Mouse (Mus musculus): ENCODE measurements at regions not wholly inside any gene's neighbourhood (a gene's known extent, or its start where the extent isn't known, plus 50 kb on each side); places are given as distances from the start of the nearest gene placed in this dataset.

DNA sequence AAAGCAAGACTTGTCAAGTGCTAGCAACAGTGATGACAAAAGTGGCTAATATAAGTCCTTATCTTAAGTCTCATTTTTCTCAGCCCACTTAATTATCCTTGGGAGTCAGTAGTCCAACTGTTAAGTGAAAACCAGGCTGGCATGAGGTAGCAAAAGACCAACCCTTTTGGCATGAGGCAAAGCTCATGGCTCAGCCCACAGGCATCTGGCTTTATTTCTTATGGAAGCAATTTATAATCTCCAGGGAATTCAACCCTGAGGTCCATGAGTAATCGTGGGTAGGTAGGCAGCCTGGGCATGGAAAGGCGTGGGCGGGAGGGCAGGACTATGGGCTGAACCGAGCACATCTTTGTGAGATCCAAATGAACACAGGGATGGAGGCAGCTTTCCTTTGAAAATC is 950.4 kb downstream of the Ttll7 start:
- H3K27me3 ChIP-seq (ENCODE audit: control insufficient read depth, insufficient read depth, low read length), result no peaks in the 10 kb centered on the region
- no peaks in the 10 kb centered on the region for H3K4me1 ChIP-seq (ENCODE audit: control insufficient read depth, insufficient read depth, insufficient read length, low read length)
- TF ChIP-seq CTCF (IDR thresholded peaks at IDR 0.05; ENCODE audit: extremely low read depth, insufficient read length, insufficient replicate concordance, low read depth, low read length), result no peak
- TF ChIP-seq POLR2A (IDR thresholded peaks at IDR 0.05; ENCODE audit: low read depth, low read length), result no peak
- WGBS, result 82% methylated on average over 4 of the region's 4 CpGs
- no peak overlapping the region for H3K4me3 ChIP-seq (ENCODE audit: low read depth, low read length)
- no peaks in the 10 kb centered on the region for H3K36me3 ChIP-seq (ENCODE audit: control insufficient read depth, insufficient read depth, low read length)
- H3K27ac ChIP-seq (ENCODE audit: insufficient read depth, low read depth, low read length), result no peak overlapping the region

DNA sequence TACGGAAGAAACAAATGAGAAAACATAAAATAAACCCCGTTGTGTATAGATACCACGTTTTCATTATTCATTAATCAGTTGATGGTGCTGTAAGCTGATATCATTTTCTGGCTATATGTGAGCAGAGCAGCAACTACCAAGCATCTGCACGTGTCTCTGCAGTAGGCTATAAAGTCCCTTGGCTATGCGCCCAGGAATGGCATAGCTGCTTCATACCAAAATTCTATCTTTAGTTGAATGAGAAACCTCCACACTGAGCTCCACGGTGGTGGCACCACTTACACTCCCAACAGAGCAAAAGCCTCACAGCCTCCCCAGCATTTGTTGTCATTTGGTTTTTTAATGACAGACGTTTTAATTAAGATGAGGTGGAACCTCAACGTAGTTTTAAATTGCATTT is 944.4 kb downstream of the Ttll7 start:
- 65% methylated on average over 8 of the region's 8 CpGs for WGBS

DNA sequence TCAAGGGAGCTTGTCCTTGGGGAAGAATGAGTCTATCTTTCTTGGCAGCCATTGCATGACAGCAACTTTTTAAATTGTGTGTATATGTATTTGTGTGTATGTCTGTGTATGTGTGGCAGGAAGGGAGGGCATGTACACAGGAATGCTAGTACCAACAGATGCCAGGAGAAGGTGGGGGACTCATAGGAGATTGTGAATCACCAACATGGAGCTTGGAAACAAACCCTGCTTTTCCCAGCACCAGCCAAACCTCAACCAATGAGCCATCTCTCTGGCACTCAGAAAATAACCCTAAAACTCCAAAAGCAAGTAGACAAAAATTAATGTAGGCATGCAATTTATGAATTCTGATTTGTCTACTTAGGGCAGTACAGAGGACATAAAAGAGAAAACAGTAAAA is 942.9 kb downstream of the Ttll7 start:
- H3K4me3 ChIP-seq (ENCODE audit: low read depth, low read length), result no peak overlapping the region
- H3K36me3 ChIP-seq (ENCODE audit: control insufficient read depth, insufficient read depth, low read length), result no peaks in the 10 kb centered on the region
- no peak overlapping the region for H3K27ac ChIP-seq (ENCODE audit: insufficient read depth, low read depth, low read length)
- no peaks in the 10 kb centered on the region for H3K27me3 ChIP-seq (ENCODE audit: control insufficient read depth, insufficient read depth, low read length)
- no peaks in the 10 kb centered on the region for H3K4me1 ChIP-seq (ENCODE audit: control insufficient read depth, insufficient read depth, insufficient read length, low read length)
- no peak for TF ChIP-seq CTCF (IDR thresholded peaks at IDR 0.05; ENCODE audit: extremely low read depth, insufficient read length, insufficient replicate concordance, low read depth, low read length)

More for the DNA sequence above, 944.4 kb downstream of the Ttll7 start:
- H3K27me3 ChIP-seq (ENCODE audit: control insufficient read depth, insufficient read depth, low read length), result no peaks in the 10 kb centered on the region
- H3K27ac ChIP-seq (ENCODE audit: insufficient read depth, low read depth, low read length), result no peak overlapping the region
- H3K4me3 ChIP-seq (ENCODE audit: low read depth, low read length), result no peak overlapping the region
- no peaks in the 10 kb centered on the region for H3K36me3 ChIP-seq (ENCODE audit: control insufficient read depth, insufficient read depth, low read length)
- TF ChIP-seq POLR2A (IDR thresholded peaks at IDR 0.05; ENCODE audit: low read depth, low read length) (no peak), CTCF (IDR thresholded peaks at IDR 0.05; ENCODE audit: extremely low read depth, insufficient read length, insufficient replicate concordance, low read depth, low read length) (no peak)
- H3K4me1 ChIP-seq (ENCODE audit: control insufficient read depth, insufficient read depth, insufficient read length, low read length), result no peaks in the 10 kb centered on the region

DNA sequence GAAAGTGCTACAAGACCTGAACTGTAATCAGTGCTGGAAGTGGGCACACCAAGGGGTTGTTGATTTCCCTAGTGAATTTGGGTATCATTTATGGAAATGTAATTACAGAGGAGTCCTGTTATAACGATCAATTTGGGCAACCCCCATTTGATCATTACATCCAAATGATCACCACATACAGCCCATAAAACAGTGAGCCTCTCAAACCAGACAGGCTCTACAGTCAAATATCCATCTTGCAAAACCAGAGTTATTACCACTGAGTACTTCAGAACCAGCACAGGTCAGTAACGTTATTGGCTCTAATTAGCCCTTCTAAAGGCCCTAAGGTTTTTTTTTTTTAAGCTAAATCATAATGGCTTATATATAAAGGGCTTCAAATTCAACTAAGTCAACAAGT is 934.4 kb downstream of the Ttll7 start:
- H3K36me3 ChIP-seq (ENCODE audit: control insufficient read depth, insufficient read depth, low read length), result no peaks in the 10 kb centered on the region
- H3K4me3 ChIP-seq (ENCODE audit: low read depth, low read length), result no peak overlapping the region
- TF ChIP-seq POLR2A (IDR thresholded peaks at IDR 0.05; ENCODE audit: low read depth, low read length) (no peak), CTCF (IDR thresholded peaks at IDR 0.05; ENCODE audit: extremely low read depth, insufficient read length, insufficient replicate concordance, low read depth, low read length) (no peak)
- H3K4me1 ChIP-seq (ENCODE audit: control insufficient read depth, insufficient read depth, insufficient read length, low read length), result no peaks in the 10 kb centered on the region
- H3K27me3 ChIP-seq (ENCODE audit: control insufficient read depth, insufficient read depth, low read length), result no peaks in the 10 kb centered on the region
- H3K27ac ChIP-seq (ENCODE audit: insufficient read depth, low read depth, low read length), result no peak overlapping the region
- WGBS, result 54% methylated on average over 2 of the region's 2 CpGs

DNA sequence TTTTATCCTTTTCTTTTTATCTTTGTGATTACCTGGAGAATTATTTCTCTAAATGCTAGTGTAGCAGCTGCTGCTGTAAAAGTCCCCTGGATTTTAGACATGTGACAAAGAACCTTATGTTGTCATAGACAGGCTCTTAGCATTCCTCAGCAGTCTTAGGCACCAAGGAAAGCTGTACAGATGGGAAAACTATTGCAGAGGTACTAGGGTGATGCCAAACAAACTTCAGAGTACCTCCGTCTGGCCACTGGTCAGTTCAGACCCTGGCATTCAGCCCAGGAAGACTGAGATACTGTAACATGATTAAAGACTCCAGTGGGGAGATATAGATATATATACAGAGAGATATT is 898.6 kb downstream of the Ttll7 start:
- no peaks in the 10 kb centered on the region for H3K36me3 ChIP-seq (ENCODE audit: control insufficient read depth, insufficient read depth, low read length)
- H3K27ac ChIP-seq (ENCODE audit: insufficient read depth, low read depth, low read length), result no peak overlapping the region
- H3K4me3 ChIP-seq (ENCODE audit: low read depth, low read length), result no peak overlapping the region
- no peaks in the 10 kb centered on the region; the same call in 1 of the 2 replicates for H3K27me3 ChIP-seq (ENCODE audit: control insufficient read depth, insufficient read depth, low read length)
- H3K4me1 ChIP-seq (ENCODE audit: control insufficient read depth, insufficient read depth, insufficient read length, low read length), result no peaks in the 10 kb centered on the region
- TF ChIP-seq POLR2A (IDR thresholded peaks at IDR 0.05; ENCODE audit: low read depth, low read length) (no peak), CTCF (IDR thresholded peaks at IDR 0.05; ENCODE audit: extremely low read depth, insufficient read length, insufficient replicate concordance, low read depth, low read length) (no peak)
- WGBS, result 67% methylated on average over 1 of the region's 1 CpGs

DNA sequence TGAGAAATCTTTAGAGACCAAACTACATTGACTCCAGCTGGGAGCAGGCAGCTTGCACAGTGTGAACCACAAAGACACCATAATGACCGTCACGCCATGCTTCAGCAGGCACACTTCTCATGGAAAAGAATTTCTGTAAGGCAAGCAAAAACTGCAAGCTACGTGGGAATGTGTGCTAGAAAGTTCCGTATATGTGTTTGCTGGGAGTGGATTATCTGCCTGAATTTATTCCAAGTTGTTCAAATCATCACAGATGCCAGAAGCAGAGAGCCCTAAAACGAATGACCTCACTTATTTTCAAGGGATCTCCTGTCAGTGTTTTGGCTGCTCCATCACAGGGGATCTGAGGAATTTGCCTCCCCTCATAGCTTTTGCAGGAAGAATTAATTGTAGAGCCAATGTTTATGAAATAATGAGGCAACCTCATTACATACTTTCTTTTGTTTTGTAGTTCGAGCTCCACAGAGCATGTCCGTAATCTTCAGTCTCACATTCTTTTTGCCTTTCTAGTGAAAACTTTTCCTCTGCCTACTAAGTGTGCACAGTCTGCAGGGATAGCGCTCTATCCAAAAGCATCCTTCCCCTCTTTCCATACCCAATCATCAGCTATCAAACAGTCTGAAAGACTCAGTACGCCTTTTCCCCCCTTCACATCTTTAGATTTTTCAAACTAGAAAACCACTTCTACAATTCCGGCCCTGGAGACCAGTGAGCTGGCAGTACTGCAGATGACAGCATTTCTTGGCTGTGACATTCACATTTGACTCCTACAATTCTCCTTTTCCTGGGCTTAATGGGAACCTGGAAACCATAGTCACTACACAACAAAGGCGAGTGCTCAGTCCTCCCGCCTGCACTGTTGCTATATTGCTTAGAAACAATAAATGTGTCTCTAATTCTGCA is 898.0 kb downstream of the Ttll7 start:
- H3K4me3 ChIP-seq (ENCODE audit: low read depth, low read length), result no peak overlapping the region
- 80% methylated on average over 12 of the region's 12 CpGs for WGBS
- H3K27ac ChIP-seq (ENCODE audit: insufficient read depth, low read depth, low read length), result no peak overlapping the region
- H3K27me3 ChIP-seq (ENCODE audit: control insufficient read depth, insufficient read depth, low read length), result no peaks in the 10 kb centered on the region; the same call in 1 of the 2 replicates
- no peaks in the 10 kb centered on the region for H3K36me3 ChIP-seq (ENCODE audit: control insufficient read depth, insufficient read depth, low read length)
- no peaks in the 10 kb centered on the region for H3K4me1 ChIP-seq (ENCODE audit: control insufficient read depth, insufficient read depth, insufficient read length, low read length)
- TF ChIP-seq CTCF (IDR thresholded peaks at IDR 0.05; ENCODE audit: extremely low read depth, insufficient read length, insufficient replicate concordance, low read depth, low read length) (no peak), POLR2A (IDR thresholded peaks at IDR 0.05; ENCODE audit: low read depth, low read length) (no peak)

DNA sequence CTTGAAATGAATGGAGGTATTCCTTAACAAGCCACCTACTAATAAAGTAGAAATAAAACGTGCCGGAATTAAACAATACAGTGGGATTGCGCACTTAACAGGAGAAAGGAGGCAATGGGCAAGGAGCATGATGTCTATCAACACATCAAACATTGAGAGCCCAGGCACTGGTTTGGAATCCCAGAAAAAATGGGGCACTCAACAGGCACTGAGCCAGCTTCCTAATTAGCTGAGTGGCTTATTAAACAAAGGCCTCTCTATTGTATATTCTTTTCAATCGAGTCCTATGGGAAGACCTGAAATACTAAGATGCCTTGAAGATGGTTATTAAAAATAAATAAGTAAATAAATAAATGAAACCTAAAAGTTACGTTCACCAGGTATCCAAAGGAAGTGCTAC is 897.3 kb downstream of the Ttll7 start:
- Histone ChIP-seq H3K4me3 (ENCODE audit: low read depth, low read length) (no peak overlapping the region), H3K27me3 (ENCODE audit: control insufficient read depth, insufficient read depth, low read length) (no peaks in the 10 kb centered on the region; the same call in 1 of the 2 replicates), H3K27ac (ENCODE audit: insufficient read depth, low read depth, low read length) (no peak overlapping the region), H3K36me3 (ENCODE audit: control insufficient read depth, insufficient read depth, low read length) (no peaks in the 10 kb centered on the region), H3K4me1 (ENCODE audit: control insufficient read depth, insufficient read depth, insufficient read length, low read length) (no peaks in the 10 kb centered on the region)
- 82% methylated on average over 5 of the region's 5 CpGs for WGBS
- TF ChIP-seq CTCF (IDR thresholded peaks at IDR 0.05; ENCODE audit: extremely low read depth, insufficient read length, insufficient replicate concordance, low read depth, low read length) (no peak), POLR2A (IDR thresholded peaks at IDR 0.05; ENCODE audit: low read depth, low read length) (no peak)
